Mouse (Mus musculus) retina, postnatal 1 day (tissue): ENCODE data around the gene Slc12a8.

ENCODE experiments used
- DNase-seq: peaks from one replicate; pipeline ENCODE4 v3.0.0-alpha.2; 2012

Gene Slc12a8

GRCm38 (mm10) chr16:33621836-33622235 lies 104.7 kb downstream of the Slc12a8 start:
- no peak for DNase-seq

GRCm38 (mm10) chr16:33624586-33624985 lies 107.5 kb downstream of the Slc12a8 start:
- DNase-seq, result no peak

DNA sequence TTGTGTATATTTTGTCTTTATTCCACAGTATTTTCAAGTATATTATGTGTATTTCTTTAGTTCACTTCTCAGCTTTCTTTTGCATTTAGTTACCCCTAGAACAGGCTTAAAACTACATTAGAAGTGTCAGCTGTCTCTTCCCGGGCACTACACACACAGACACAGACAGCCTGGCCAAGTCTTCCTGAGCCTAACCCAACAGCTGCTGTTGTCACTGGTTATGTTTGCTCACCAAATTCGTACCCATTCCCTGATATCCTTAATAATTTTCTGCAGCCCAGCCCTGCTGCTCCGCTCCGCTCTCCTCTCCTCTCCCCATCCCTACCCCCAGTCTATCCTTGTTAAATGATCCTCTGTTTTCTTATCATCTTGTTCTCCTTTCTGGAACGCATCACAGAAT lies 112.4 kb downstream of the Slc12a8 start:
- DNase-seq, result no peak

GRCm38 (mm10) chr16:33635836-33636595 lies 118.9 kb downstream of the Slc12a8 start:
- no peak for DNase-seq

DNA sequence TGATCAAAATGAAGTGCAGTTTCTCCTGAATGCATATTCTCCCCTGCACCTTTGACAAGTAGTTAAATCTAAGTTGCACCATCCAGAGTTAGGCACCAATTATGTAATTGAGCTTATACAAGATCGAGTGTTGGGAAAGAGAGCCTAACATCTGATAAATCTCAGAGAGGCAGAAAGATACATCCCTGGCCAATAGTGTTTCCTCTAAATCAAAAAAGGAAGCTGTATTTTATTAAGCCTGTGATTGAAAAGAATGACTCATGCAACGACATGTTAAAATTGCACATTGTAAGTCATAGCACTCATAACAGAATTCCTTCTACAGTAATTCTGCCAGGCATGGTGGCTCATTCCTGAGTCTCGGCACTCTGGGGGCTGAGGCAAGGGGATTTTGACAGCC lies 124.7 kb downstream of the Slc12a8 start:
- no peak for DNase-seq

GRCm38 (mm10) chr16:33653116-33653515 lies 136.0 kb downstream of the Slc12a8 start:
- no peak for DNase-seq

DNA sequence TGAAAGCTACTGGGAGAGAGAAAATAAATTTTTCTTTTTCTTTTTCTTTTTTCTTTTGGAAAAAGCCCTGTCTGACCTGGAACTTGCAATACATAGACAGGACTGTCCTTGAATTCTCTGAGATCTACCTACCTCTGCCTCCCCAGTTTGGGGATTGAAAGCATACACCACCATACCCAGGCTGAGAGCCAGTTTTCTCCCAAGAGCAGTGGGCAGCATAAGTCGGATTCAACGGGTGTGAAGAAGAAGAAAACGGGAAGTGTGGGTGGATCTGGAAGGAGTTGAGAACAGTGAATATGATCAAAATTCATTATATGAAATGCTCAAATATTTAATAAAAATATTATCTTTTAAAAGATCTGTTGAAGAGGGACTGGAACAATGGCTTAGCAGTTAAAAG lies 138.3 kb downstream of the Slc12a8 start:
- no peak for DNase-seq

DNA sequence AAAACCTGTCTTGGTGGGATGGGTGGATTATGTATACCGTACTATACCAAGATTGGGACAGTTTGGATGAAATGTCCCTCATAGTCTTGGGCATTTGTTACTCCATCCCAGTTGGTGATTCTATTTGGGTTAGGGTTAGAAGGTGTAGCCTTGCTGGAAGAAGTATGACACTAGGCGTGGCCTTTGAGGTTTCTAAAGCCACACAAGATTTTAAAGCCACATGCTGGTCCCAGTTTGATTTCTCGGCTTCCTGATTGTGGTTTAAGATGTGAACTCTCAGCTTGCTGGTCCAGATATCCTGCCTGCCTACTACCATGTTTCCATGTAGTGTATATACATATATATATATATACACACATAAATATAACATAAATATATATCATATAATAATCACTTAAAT lies 140.1 kb downstream of the Slc12a8 start:
- no peak for DNase-seq

- no peak for DNase-seq
These were observed 141.0 kb downstream of the Slc12a8 start for GRCm38 (mm10) chr16:33658121-33658520.

DNA sequence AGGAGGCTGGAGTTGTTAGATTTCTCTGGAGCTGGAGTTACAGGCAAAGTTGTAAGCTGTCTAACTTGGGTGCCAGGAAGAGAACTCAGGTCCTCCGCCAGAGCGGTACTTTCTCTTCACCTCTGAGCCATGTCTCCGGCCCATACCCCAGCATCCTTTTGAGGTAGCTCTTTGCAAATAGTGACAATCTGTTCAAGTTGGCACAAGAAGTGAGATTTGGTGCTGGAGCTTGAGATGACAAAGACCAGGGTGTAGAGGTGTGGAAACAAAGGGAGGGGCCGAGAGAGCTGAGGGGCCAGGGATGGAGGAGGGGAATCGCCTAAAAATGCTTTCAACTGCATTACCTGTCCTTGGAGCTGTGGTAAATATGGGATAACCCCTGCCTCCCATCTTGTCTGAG lies 142.4 kb downstream of the Slc12a8 start:
- DNase-seq, result no peak

DNA sequence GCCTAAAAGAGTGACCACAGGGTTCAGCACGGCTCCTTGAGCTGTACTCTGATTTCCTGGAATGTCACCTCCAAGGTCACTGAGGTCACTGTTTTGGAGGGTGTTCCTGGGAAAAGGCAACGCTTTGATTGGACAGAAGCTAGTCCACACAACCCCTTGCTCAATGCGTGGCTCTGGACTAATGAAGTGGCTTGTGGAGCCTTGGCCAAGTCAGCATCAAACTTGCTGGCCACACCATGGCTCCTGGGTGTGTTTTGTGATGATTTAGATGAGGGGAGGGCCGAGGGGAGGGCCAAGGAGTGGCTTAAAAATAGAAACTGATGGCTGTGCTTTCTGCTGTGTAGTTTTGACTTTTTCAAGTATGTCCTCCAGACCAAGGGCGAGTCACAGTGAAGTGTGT lies 143.0 kb downstream of the Slc12a8 start:
- DNase-seq, result no peak

- no peak for DNase-seq
These were observed 145.7 kb downstream of the Slc12a8 start for GRCm38 (mm10) chr16:33662841-33663240.

- no peak for DNase-seq
These were observed 149.1 kb downstream of the Slc12a8 start for GRCm38 (mm10) chr16:33666226-33666625.

GRCm38 (mm10) chr16:33666985-33667538 lies 149.9 kb downstream of the Slc12a8 start:
- no peak for DNase-seq

- no peak for DNase-seq
These were observed 151.3 kb downstream of the Slc12a8 start for GRCm38 (mm10) chr16:33668448-33668847.

- no peak for DNase-seq
These were observed 151.9 kb downstream of the Slc12a8 start for GRCm38 (mm10) chr16:33669072-33669471.

DNA sequence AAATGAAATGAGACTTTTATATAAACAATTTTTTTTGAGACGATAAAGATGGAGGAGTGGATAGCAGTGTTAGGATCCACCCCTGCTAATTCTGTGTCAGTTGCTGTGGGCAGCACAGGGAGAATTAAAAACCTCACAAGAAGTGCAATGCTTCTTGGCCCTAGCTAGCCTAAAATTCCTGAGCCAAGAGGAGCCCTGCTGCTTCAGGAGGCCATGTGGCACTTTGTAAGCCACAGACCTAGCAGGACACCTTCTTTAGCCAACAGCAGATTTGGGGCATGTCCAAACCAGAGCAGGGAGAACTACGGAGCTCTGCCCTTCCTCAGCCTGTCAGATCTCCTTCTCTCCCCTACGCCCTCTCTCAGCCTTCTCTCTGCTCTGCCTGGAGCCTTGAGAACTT lies 153.2 kb downstream of the Slc12a8 start:
- no peak for DNase-seq

- DNase-seq, result no peak
These were observed 153.8 kb downstream of the Slc12a8 start for GRCm38 (mm10) chr16:33670933-33671332.

GRCm38 (mm10) chr16:33672188-33672587 lies 155.1 kb downstream of the Slc12a8 start:
- no peak for DNase-seq

GRCm38 (mm10) chr16:33672643-33673042 lies 155.5 kb downstream of the Slc12a8 start:
- no peak for DNase-seq

- peak; percentile 84 for DNase-seq
These were observed 156.5 kb downstream of the Slc12a8 start for GRCm38 (mm10) chr16:33673530-33674109.

GRCm38 (mm10) chr16:33675151-33675847 lies 158.2 kb downstream of the Slc12a8 start:
- DNase-seq, result no peak

- DNase-seq, result no peak
These were observed 158.7 kb downstream of the Slc12a8 start for GRCm38 (mm10) chr16:33675848-33676184.
